Mouse (Mus musculus) hindbrain, postnatal 0 days (tissue): ENCODE measurements around the gene B3galnt1. TPM values are rescaled to one million over a fixed set of nuclear protein-coding genes. Genes with fewer than 3 reads are reported as not detected.

ENCODE experiments used
- ATAC-seq: fragments of 200-750 bp; cut with Nextera tagmentation; 2 replicates; pipeline ENCODE4 v1.8.0; 2017; ENCODE audit warnings: mild to moderate bottlenecking, moderate TSS enrichment, moderate library complexity
- DNase-seq: peaks from one replicate; pipeline ENCODE4 v3.0.0-alpha.2; 2015; ENCODE audit warnings: low spot score
- H3K27ac ChIP-seq: fragments of 300-500 bp; sonication (generic); 2 replicates; pipeline ENCODE4 v1.5.1; 2014; ENCODE audit warnings: mild to moderate bottlenecking
- H3K27me3 ChIP-seq: fragments of 300-500 bp; sonication (generic); 2 replicates; pipeline ENCODE4 v1.6.1; 2014; ENCODE audit warnings: low read length, mixed read lengths; ENCODE audit not compliant: insufficient read depth
- H3K36me3 ChIP-seq: fragments of 300-500 bp; sonication (generic); 2 replicates; pipeline ENCODE4 v1.6.1; 2014; ENCODE audit warnings: low read length, mixed read lengths; ENCODE audit not compliant: insufficient read depth
- H3K4me1 ChIP-seq: fragments of 300-500 bp; sonication (generic); 2 replicates; pipeline ENCODE4 v1.6.1; 2014; ENCODE audit warnings: antibody characterized with exemption, low read length, mixed read lengths; ENCODE audit not compliant: insufficient read depth
- H3K4me2 ChIP-seq: fragments of 300-500 bp; sonication (generic); 2 replicates; pipeline ENCODE4 v1.6.1; 2014; ENCODE audit warnings: low read depth, mild to moderate bottlenecking, low read length, moderate library complexity, mixed read lengths
- H3K4me3 ChIP-seq: fragments of 300-500 bp; sonication (generic); 2 replicates; pipeline ENCODE4 v1.5.1; 2014; ENCODE audit warnings: low read length
- H3K9ac ChIP-seq: fragments of 300-500 bp; sonication (generic); replicated peaks from 2 replicates; pipeline ENCODE4 v1.6.1; 2014; ENCODE audit warnings: mild to moderate bottlenecking, low read length, moderate library complexity, mixed read lengths
- H3K9me3 ChIP-seq: fragments of 300-500 bp; sonication (generic); 2 replicates; pipeline ENCODE4 v1.6.1; 2016; ENCODE audit warnings: low read length, mixed read lengths
- CTCF ChIP-seq: IDR thresholded peaks from 2 replicates; pipeline ENCODE4 v1.5.1; 2016; ENCODE audit warnings: antibody characterized with exemption, control low read depth, low read depth
- WGBS: fragments of 180-500 bp; shearing (Covaris S2); extraction: QIAGEN DNeasy Blood & Tissue Kit; methylation state at CpG from one replicate; pipeline ENCODE4 v1.1.7; 2014; 5-methylcytosine and 5-hydroxymethylcytosine counted together
- polyA plus RNA-seq: library from polyadenylated mRNA; unstranded; fragments of >200 nt; fragmentation: Nextera tagmentation; extraction: Ambion mirVana; gene quantifications from 2 replicates; pipeline ENCODE4 v1.2.1, GENCODE M21; 2015
- total RNA-seq: library from RNA; depleted of rRNA; stranded (reverse); fragments of >200 nt; gene quantifications from 2 replicates; pipeline ENCODE4 v1.2.3, GENCODE M21; 2014; rRNA removed

Gene B3galnt1
- total and polyA plus RNA-seq, 2 experiments from 2014 or later: 67.0 to 90.6 TPM

DNA sequence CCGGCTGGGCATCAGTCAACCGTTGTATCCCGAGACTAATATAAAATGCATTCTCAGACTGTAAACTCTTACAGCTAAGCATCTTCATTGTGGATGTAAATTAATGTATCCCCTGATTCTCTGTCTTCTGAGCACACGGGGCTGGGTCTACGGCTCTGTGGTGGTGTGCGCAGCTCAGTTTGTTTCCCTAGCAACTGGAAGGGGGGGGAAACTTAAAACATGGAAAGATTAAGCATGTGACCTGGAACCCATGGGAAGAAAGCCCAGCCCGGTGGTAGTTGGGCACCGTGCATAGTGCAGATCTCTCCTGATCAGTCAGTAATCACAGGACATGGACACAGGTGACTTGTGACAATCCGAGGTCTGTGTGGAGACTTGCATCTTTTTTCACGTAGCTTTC is 63.3 kb downstream of the B3galnt1 start:
- ATAC-seq: peak; percentile 65
- no peak for TF ChIP-seq CTCF
- peak overlapping the region; percentile 34 for H3K4me2 ChIP-seq
- H3K4me1 ChIP-seq: peaks cover 13% of the 10 kb centered on the region; the same call in 1 of the 2 replicates
- peak; percentile 58 for DNase-seq
- no peaks in the 10 kb centered on the region for H3K36me3 ChIP-seq
- H3K9me3 ChIP-seq: no peaks in the 10 kb centered on the region
- H3K27ac ChIP-seq: no peak overlapping the region
- no peak overlapping the region for H3K4me3 ChIP-seq
- WGBS: 21% methylated on average over 10 of the region's 10 CpGs
- no peaks in the 10 kb centered on the region for H3K27me3 ChIP-seq
- H3K9ac ChIP-seq: no peak overlapping the region

DNA sequence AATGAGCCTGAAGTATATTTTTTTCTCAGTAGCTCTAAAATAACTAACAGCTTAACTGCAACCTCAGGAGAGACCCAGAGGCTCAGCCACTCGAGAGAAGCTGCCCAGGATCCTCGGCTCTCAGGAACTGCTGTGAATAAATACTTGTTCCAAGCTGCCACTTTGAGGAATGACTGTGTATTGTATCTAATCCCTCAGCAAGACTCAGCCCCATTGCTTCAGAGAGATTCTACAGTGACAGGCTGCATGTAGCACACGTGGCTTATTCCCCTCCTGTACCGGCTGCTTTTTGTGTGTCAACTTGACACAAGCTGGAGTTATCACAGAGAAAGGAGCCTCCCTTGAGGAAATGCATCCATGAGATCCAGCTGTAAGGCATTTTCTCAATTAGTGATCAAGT is 66.1 kb downstream of the B3galnt1 start:
- Histone ChIP-seq H3K9me3 (no peaks in the 10 kb centered on the region), H3K4me3 (no peak overlapping the region), H3K27me3 (no peaks in the 10 kb centered on the region), H3K36me3 (no peaks in the 10 kb centered on the region), H3K4me2 (no peak overlapping the region), H3K27ac (no peak overlapping the region), H3K9ac (no peak overlapping the region), H3K4me1 (peaks cover 13% of the 10 kb centered on the region; the same call in 1 of the 2 replicates)
- DNase-seq (no peak), ATAC-seq (no peak)
- WGBS: 36% methylated on average over 4 of the region's 4 CpGs
- TF ChIP-seq CTCF: no peak

DNA sequence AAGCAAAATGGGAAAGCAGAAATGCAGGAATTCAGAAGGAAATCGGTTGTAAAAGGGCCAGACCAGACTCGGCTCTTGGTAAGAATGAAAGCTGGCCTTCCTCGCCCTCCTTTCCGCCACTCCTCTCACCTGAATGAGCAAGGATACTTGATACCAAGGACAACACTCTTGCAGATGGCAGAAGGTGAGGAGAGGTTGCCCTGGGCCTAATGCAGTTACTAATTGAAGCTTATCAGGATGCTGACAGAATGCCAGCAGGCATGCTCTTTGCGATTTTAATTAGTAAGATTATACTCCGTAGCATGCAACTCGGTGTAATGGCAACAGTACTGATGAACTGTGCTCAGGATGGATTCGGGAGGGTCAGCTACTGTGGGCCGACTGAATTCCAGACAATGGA is 67.2 kb downstream of the B3galnt1 start:
- ATAC-seq (0 out of 2 replicates have a peak, but pooled peaks have one; percentile 18), DNase-seq (peak; percentile 56)
- Histone ChIP-seq H3K36me3 (no peaks in the 10 kb centered on the region), H3K27ac (no peak overlapping the region), H3K4me1 (peaks cover 13% of the 10 kb centered on the region; the same call in 1 of the 2 replicates), H3K9ac (no peak overlapping the region), H3K9me3 (no peaks in the 10 kb centered on the region), H3K27me3 (no peaks in the 10 kb centered on the region), H3K4me3 (no peak overlapping the region), H3K4me2 (no peak overlapping the region)
- TF ChIP-seq CTCF: no peak
- 63% methylated on average over 9 of the region's 9 CpGs for WGBS

DNA sequence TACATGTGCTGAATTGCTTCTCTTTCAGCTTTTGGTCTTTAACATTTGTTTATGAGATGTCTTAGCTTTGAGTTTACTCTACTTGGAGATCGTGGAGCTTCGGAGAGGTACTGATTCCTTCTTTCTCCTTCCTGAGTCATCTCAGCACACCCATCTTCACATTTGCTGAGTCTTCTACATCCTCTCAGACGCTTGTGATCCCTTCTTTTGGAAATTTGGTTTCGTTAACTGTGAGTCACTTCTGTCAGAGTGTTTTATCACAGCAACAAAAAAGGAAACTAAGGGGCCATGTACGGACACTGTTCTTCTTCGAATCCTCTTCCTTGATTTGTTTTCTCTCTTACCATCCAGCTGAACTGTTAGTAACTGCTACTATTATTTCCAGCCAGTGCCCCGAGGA is 69.2 kb downstream of the B3galnt1 start:
- no peaks in the 10 kb centered on the region for H3K27me3 ChIP-seq
- no peak overlapping the region for H3K9ac ChIP-seq
- 0 out of 2 replicates have a peak, but pooled peaks cover 3% of the 10 kb centered on the region for H3K4me1 ChIP-seq
- H3K27ac ChIP-seq: no peak overlapping the region
- no peak for TF ChIP-seq CTCF
- H3K4me2 ChIP-seq: no peak overlapping the region
- H3K36me3 ChIP-seq: no peaks in the 10 kb centered on the region
- whole genome bisulfite sequencing: 76% methylated on average over 7 of the region's 7 CpGs
- DNase-seq (no peak), ATAC-seq (no peak)
- H3K4me3 ChIP-seq: no peak overlapping the region
- H3K9me3 ChIP-seq: no peaks in the 10 kb centered on the region

DNA sequence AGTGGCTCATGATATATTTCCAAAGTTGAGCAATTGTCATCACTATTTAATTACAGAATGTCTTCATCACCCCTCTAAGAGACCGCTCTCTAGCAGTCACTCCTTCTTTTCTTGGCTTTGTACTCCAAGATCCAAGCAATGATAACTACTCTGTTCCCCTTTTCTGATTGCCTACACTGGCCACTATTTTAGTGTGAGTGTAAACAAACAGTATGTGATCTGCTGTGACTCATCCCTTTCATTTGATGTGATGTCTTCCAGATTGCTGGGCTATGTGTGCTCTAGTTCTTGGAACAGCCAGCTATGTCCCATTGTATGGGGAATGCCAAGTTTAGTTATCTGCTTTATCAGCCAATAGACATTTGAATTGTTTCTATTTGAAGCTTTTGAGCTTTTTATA is 71.4 kb downstream of the B3galnt1 start:
- no peaks in the 10 kb centered on the region for H3K27me3 ChIP-seq
- ATAC-seq (no peak), DNase-seq (no peak)
- no peak overlapping the region for H3K4me2 ChIP-seq
- no peak overlapping the region for H3K4me3 ChIP-seq
- no peaks in the 10 kb centered on the region for H3K36me3 ChIP-seq
- 0 out of 2 replicates have a peak, but pooled peaks cover 3% of the 10 kb centered on the region for H3K4me1 ChIP-seq
- 100% methylated on average over 1 of the region's 1 CpGs for WGBS
- H3K9me3 ChIP-seq: no peaks in the 10 kb centered on the region
- H3K27ac ChIP-seq: no peak overlapping the region
- TF ChIP-seq CTCF: no peak
- H3K9ac ChIP-seq: no peak overlapping the region

DNA sequence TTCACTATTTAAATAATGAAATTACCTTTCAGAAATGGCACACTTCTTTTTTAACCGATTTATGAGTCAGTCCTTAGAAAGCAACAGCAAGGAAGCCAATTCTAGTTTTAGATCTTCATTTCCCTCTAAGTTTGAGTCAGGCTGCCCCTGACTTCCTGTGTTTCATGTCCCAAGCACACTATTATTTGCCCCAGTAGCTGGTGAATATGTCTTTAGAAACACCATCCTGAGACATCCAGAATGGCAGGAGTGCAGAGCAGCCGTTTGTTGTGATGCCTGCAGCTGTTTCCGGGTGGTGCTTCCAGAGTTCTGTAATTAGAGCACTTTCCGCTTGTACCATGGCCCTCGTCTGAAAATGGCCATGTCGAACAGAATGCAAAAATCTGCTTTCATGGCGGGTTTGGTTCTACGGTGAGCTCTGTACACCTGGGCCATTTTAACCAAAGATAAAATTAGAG is 73.7 kb downstream of the B3galnt1 start:
- WGBS: 62% methylated on average over 8 of the region's 8 CpGs
- no peaks in the 10 kb centered on the region for H3K27me3 ChIP-seq
- H3K4me1 ChIP-seq: peaks cover 9% of the 10 kb centered on the region; the same call in 1 of the 2 replicates
- H3K9ac ChIP-seq: no peak overlapping the region
- no peak overlapping the region for H3K4me3 ChIP-seq
- TF ChIP-seq CTCF: no peak
- no peaks in the 10 kb centered on the region for H3K9me3 ChIP-seq
- DNase-seq (no peak), ATAC-seq (no peak)
- H3K27ac ChIP-seq: no peak overlapping the region
- no peaks in the 10 kb centered on the region for H3K36me3 ChIP-seq
- H3K4me2 ChIP-seq: no peak overlapping the region

DNA sequence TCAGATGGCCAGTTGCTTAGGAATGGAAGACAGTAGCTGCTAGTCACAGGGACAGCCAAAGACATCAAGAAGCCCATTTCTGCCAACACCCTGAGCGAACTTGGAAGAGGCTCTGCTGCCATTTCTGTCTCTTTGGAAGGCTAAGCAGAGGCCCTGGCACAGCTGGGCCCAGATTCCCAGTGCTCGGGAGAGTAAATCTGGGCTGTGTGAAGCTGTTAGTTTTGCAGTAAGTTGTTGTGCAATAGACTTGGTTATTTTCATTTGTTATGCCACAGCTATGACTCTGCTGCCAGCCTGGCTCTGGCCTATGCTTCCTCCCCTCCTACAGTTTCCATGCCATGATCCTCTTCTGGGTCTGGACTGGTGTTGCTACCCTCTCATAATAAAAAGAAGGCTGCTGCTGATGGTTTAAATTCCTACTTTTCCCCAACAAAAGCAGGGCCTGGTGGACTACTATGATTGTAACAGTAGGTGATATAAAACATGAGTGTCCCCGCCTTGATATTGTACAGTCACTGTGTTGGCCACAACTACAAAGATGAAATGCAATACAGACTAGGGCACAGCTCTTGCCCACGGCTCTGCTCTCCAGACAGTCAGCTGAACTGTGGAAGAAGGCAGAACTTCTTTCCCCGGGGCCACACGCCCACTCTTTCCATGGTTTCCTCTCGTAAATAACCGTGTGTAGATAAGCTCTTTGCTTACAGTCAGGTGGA is 74.2 kb downstream of the B3galnt1 start:
- Histone ChIP-seq H3K9me3 (no peaks in the 10 kb centered on the region), H3K27me3 (no peaks in the 10 kb centered on the region), H3K4me3 (no peak overlapping the region), H3K27ac (no peak overlapping the region), H3K36me3 (no peaks in the 10 kb centered on the region), H3K9ac (no peak overlapping the region), H3K4me2 (no peak overlapping the region), H3K4me1 (peaks cover 11% of the 10 kb centered on the region; the same call in 1 of the 2 replicates)
- DNase-seq: no peak
- no peak for ATAC-seq
- WGBS: 73% methylated on average over 8 of the region's 8 CpGs
- TF ChIP-seq CTCF: no peak

Other genes starting within 250 kb of the B3galnt1 start
- 6.8 and 8.6 TPM in 2 replicates for gene Nmd3, start 123.0 kb upstream of the B3galnt1 start, total RNA-seq
- 60.6 and 66.7 TPM in 2 replicates for gene Nmd3, start 123.0 kb upstream of the B3galnt1 start, polyA plus RNA-seq